Mouse (Mus musculus): Measurements from ENCODE around the gene Pxdn.

The Pxdn gene

DNA sequence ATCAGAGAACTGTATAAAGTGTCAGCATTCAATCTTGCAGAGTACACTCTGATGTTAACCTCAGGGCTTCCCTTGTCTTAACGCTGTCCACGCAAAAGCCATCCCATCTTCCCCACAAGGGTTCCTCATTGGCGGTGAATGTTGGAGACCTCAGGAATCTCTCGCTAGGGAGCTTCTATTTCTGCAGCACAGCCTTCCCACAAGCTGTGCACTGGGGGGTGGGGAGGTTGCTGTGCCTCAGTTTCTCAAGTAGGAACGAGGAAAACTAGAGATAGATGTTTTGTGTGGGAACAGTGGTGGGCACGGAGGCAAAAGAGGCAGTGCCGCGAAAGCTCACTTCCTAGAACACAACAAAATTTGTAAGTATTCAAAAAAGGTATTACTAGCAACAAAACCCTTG lies at the start of gene Pxdn:
Gene Pxdn, plus strand, starts transcription at position 301 of the 400 bp plus-strand sequence.
- no peak for DNase-seq (ENCODE audit: inconsistent age in 2 of 2, low spot score in 1 of 2)

DNA sequence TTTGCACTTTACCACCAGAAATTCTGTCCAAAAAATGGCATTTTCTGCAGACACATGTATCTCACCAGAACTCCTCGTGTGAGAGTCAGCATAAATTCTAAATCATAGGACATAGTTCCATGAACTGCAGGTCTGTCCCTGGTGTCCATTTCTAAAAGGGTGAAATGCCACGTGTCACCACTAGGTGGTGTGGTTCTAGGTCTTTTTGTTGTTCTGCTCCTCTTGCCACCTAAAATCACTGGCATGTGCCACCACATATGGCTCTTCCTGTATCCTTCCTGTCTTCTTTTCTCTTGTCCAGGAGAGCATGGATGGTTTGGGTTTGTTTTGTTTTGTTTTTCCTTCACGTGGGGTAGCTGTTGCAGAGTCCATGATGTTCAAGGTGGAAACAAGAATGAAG lies 42.7 kb upstream of the Pxdn start:
- peak; percentile 23 to 81 for DNase-seq (ENCODE audit: inconsistent age in 2 of 2, low spot score in 1 of 2)

DNA sequence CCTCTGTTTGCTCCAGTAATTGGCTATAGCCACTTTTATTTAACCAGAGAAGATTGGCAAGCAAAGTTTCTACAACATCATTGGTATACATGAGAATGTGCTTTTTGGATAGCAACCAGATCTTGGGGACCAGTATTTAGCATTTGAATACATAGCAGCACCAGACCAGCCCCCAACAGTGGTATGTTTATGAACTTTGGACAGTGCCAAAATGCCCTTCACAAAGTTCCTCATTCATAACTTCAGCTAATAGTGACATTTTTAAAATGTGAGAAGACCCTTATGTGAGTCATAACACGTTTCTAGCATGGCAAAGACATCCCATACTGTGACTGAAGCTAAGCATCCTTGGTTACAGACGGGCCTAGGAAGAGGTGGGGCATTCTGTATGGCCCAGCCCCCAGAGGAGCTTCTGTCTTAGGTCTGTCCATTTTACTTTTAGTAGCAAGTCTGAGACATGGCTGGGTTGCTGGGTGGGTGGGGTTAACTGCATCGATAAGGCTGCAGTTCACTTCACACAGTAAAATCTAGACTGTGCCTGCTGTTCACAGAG lies 39.8 kb upstream of the Pxdn start:
- no peak for DNase-seq (ENCODE audit: inconsistent age in 2 of 2, low spot score in 1 of 2)

DNA sequence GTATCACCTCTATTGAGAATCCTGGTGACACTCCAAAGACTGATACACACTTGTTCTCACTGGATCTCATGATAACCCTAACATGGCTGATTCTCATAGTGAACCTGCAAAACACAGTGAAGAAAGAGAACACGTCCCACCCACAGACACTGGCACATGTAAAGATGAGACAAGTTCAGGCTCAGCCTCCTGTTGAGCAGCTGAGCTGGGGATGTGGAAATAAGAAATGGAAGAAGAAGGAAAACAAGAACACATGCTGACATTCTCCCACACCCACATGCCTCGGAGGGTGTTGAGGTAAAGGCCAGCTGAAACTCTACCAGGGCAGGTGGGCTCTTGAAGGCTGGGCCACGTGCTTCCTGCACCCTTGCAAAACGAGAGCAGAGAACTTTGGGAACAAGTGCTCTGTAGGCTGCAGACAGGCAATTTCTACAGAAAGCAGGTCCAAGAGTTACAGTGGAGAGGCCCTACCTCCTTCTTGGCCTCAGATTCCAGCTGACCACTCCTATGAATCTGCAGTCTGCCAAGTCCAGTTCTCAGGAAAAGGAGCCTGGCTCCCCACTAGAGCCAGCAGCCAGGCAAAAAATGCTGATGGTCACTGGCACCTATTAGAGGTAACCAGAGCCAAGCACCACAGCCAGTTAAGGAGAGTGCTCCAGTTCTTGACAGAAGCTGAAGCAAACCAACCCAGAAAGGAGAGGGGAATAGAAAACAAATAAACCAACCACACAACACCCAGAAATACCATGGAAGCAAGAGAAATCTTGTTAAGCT lies 33.1 kb upstream of the Pxdn start:
- DNase-seq (ENCODE audit: inconsistent age in 2 of 2, low spot score in 1 of 2), result peak in 1 of 2 experiments; percentile 29

DNA sequence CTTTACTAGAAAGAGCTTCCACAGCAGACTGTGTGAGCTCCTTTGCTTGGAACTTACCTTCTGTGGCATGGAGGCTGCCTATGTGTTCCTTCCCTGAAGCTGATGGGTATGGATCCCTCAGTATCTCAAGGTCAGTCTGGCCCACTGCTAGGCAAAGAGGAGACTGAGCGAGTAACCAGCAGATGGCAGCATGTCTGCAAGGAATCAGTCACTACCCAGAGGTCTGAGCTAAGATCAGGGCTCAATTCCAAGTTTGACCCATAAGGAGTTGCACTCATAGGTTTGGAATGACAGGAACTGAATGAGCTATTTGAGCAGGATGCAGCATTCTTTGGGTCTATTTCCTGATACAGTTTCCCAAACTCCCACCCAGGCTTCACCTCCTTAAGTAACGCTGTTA lies 30.4 kb upstream of the Pxdn start:
- peak; percentile 63 to 88 for DNase-seq (ENCODE audit: inconsistent age in 2 of 2, low spot score in 1 of 2)

DNA sequence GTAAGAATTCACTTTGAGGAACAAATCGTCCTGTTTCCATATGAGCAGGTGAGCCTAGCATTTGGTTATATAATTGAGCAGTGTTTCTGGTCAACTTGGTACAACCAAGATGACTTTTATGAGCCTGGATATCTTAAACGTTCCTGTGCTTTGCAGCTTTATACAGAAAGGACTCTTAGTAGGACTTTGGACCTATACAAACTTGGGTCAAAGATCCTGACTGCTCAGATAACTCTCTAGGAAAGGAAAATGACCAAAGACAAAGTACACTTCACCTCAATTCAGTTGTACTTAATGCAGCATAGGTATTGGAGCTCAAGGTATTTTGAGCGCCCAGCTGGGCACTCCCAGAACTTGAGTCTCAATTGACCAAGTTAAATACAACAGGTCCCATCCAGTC lies 21.3 kb upstream of the Pxdn start:
- no peak for DNase-seq (ENCODE audit: inconsistent age in 2 of 2, low spot score in 1 of 2)

DNA sequence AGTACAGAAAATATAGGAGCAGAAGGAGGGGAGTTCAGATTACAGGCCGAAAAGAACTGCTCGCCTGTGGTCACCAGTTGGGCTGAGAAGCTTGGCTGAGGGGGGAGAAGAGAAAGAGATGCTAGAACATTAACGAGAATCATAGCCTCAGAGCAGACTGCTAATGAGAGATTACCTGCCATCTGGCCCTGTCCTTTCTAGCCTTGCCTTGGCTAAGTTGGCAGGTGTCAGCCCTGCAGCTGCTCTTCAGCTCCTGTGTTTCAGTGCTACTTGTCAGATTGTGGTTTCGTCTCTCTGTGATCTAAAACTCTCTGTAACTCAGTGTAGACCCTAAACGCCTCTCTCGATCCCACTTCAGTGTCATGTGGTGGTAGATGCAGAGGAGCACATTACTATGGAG lies 20.6 kb upstream of the Pxdn start:
- DNase-seq (ENCODE audit: inconsistent age in 2 of 2, low spot score in 1 of 2), result no peak

DNA sequence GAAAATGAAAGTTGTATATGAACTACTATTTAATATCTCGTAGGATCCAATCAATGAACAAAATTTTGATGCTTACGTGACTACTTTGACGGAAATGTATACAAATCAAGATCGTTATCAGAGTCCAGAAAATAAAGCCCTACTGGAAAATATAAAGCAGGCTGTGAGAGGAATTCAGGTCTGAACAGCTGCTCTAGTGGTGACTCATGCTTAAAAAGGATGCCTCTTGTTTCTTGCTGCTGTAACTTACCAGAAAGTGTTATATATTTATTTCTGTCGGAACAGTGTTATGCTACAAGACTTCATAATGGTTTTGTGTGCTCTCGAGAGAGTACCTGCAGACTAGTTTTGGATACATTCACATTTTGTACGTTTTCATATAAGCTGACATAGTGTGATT lies 17.1 kb upstream of the Pxdn start:
- no peak for DNase-seq (ENCODE audit: inconsistent age in 2 of 2, low spot score in 1 of 2)

DNA sequence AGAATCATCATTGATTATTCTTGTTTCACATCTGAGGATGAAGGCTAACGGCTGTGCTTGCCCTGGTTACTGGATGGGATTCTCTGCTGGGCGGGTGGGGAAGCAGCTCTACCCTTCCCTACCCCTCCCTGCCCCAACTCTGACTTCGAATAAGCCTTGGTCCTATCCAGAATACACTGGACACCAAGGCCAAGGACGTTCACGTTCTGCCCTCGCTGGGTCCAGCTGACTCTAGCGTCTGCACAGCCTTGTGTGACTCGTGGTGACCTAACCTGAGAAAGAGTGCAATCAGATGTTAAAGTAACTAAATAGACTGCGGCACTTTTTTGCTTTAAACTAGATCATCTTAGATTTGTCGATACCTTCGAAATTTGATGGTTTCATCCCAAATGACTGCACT lies 15.9 kb upstream of the Pxdn start:
- peak; percentile 38 to 81 for DNase-seq (ENCODE audit: inconsistent age in 2 of 2, low spot score in 1 of 2)

DNA sequence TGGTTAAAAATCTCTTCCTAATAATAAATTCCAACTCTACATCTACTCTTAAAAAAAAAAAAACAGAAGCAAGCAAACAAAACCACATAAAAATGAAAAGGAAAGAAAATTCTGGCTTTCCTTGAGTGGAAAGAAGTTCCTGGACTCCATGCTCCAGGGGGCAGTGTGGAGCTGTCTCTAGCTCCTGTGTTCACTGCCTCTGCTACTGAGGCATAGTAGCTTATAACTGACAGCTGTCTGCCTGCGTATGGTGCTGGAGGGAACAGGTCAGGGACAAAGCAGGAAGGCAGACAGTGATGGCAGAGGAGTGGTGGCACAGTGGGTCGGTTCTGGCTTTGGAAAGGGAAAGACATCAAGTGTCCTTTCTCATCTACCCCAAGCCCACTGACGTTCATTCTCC lies 10.5 kb upstream of the Pxdn start:
- peak; percentile 49 to 85 for DNase-seq (ENCODE audit: inconsistent age in 2 of 2, low spot score in 1 of 2)

DNA sequence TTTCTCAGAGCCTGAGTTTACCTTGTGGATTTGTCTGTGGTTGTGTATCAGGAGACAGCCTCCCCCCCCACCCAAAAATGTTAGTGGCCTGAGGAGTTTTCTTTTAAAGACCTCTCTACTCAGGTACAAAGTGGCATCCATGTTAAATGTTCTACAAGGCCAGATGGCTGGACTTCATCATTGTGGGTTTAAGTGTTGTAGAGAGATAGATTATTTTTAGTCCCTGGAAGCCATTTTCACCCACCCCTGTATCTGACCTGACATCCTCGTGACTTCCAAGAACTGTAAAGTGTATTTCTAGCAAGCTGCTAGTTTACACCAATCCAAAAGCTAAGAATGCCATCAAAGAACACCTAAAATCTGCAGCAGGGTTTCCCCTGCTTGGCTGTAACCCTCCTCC lies 6.8 kb upstream of the Pxdn start:
- no peak for DNase-seq (ENCODE audit: inconsistent age in 2 of 2, low spot score in 1 of 2)

DNA sequence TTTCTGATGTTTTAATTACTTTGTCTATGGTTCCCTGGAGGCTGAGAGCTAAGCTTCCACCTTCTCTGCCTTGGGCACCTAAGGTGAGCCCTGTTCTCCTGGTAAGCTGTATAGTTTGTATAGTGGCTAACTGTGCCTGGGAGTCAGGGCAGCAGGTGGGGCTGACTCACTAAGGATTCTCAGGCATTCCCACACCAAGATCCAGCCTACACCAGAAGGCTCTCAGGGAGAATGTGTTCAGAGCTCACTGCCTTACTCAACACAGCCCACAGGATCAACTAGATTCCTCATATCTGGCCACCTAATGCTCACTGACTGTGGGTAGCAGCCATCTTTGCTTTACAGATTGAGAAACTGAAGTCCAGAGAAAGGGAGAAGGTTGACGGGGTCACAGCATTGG lies 4.5 kb upstream of the Pxdn start:
- DNase-seq (ENCODE audit: inconsistent age in 2 of 2, low spot score in 1 of 2), result no peak

DNA sequence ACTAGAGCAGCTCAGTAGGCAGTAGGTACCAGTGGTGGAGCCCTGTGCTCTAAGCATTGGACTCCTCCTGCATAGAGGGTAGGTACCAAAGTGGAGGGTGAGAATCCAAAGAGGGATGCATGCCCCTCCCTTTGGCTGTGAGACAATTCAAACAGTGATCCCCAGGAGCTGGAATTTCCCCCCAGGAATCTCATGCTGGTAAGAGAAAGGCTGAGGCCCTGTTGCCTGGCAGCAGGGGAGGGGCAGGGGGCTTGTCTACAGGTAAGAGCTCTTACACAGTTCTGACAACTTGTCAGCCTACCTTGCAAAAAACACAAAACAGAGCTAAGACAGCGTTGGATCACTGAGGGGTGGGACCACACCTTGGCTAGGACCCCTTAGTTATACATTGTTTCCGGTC lies 3.9 kb upstream of the Pxdn start:
- DNase-seq (ENCODE audit: inconsistent age in 2 of 2, low spot score in 1 of 2), result no peak

DNA sequence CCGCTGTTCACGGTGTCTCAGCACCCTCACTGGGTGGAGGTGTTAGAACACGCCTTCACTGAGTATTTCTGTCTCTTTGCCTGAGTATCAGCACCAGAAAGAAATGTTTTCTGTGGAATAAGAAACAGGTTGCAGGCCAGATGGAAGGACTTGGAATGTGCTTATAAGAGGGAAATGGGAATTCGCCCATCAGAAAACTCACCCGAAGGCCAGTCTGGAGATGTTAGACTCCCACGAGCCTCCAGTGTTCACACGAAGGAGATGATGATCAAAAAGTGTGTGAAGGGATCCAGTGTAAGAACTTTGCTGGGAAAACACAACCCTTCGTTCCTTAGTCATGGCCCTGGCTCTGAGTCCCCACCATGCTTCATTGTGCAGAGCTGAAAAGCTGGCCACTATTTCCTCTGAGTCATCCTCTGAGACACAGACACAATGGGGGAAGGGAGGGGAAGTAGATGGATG lies 3.3 kb upstream of the Pxdn start:
- DNase-seq (ENCODE audit: inconsistent age in 2 of 2, low spot score in 1 of 2), result peak in 1 of 2 experiments; percentile 43

DNA sequence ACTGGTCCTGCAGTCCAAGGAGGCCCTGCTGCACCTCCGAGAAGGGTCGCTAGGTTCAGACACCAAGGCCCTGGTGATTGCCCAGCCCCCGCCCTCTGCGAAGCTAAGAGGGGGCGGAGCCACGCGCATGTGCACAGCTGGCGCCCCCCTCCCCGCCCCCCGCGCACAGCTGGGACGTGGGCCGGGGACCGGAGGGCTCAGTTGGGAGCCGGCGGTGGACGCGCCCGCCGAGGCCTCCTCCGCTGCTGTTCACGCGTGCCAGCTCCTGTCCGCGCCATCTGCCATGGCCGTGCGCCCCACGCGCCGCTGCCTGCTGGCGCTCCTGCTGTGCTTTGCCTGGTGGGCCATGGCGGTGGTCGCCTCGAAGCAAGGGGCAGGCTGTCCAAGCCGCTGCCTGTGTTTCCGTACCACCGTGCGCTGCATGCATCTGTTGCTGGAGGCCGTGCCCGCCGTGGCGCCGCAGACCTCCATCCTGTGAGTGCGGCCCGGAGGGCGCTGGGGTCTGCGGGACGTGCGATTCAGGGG lies 505 bp downstream of the Pxdn start:
- DNase-seq (ENCODE audit: inconsistent age in 2 of 2, low spot score in 1 of 2), result peak; percentile 67 to 81

DNA sequence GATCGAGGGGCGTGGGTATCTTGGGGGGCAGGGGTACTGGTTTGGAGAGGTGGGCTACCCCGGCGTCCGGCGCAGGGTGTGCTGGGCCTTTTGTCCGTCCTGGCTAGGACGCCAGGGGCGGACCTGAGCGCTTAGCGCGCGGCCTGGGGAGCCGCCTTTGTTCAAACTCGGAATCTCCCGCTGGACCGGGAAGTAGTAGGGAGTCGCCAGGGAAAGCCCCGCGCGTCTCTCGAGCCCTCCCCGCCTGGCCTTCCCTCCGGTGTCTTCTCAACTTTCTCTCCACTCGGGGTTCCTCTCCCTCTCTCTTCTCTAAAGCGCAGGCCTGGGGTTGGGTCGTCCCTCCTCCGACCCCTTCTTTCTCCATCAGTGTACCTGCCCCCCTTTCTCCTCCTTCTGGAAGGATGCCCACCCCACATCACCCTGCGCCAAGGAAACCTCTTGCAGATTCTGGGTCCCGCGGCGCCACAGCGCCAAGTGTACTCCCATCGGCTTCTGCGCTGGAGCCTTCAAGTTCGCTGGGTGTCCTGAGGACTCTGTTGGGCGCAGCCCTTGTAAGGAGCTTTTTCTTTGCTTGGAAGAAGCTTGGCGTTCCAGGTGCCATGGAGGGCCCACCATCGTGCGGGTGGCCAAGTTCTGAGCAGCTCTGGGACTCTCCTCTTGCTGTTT lies 1.1 kb downstream of the Pxdn start:
- peak; percentile 67 to 86 for DNase-seq (ENCODE audit: inconsistent age in 2 of 2, low spot score in 1 of 2)

DNA sequence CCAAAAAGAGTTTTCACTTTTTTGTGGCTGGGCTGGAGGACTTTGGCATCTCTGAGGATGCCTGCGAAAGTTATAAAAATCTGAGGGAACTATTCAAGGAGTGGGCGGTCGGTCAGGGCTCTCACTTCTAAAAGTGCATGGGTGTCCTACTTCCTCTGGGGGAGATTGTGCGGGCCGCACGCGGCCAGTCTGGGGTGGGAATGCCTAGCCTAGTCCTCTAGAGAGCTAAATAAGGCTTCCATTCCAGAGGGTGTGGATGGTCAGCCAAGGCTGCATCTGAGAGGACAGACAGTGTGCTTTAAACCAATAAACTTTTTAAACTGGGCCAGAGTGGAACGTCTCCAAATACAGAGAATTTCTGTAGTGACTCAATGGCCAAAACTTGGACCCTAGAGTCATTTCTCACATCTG lies 1.9 kb downstream of the Pxdn start:
- DNase-seq (ENCODE audit: inconsistent age in 2 of 2, low spot score in 1 of 2), result peak in 1 of 2 experiments; percentile 51

DNA sequence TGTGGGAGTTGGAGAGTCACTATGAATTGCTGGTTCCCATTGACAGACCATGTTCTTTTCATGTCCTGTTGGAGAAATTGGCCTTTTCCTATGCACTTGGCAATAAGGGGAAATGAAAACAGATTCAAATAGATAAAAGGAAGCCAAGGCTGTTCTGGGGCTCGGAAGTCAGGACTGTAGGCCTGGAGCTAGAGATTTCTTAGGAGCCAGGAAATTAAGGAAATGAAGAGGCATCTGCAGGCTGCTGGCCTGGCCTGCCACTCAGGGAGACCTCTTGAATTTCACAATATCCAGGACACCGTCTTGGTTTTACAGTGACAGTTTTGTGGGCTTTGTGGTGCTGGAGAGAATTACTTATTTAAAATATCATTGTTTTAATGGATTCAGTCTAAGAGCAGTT lies 5.0 kb downstream of the Pxdn start:
- no peak for DNase-seq (ENCODE audit: inconsistent age in 2 of 2, low spot score in 1 of 2)

DNA sequence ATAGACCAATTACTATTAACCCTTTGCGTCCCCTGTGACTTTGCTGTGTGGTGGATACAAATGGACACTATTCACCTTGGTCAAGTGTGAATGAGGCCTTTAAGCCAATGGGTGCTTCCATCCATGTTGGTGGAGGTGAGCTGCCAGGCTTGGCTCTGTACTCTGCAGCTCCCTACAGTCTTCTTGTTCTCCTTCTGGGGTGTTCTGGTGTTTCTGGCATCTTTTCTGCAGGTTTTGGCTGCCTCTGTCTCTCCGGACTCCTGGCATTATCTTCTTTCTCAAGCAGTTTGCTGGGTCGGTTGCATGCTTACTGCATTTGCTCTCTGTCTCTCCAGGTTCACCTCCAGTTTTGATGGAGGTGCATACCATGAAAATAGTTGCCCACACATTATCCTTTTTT lies 7.2 kb downstream of the Pxdn start:
- DNase-seq (ENCODE audit: inconsistent age in 2 of 2, low spot score in 1 of 2), result no peak

DNA sequence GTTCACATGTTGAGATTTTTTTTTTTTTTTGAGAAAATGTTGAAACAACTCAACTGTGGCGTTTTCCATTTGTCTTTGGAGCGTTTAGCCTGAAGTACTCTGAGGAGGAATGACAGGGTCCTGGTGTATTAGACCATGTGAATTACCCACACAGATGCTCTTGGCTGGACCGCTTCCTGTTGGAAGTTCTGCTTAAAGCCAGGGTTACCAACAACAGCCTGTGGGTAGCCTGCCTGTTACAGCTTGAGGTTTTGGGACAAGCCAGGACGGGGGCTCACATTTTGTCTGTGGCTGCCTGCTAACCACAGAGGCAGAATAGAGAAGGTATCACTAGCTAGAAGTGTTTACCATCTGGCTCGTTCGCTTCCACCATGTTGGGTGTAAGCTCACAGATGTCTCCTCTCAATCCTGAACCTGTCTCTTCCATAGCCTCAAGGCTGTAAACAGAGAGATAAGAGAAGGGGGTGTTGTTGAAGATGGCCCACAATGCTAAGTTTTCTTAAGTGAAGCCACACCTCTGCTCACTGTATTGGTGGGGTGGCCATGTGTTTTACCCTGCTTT lies 7.9 kb downstream of the Pxdn start:
- DNase-seq (ENCODE audit: inconsistent age in 2 of 2, low spot score in 1 of 2), result no peak

DNA sequence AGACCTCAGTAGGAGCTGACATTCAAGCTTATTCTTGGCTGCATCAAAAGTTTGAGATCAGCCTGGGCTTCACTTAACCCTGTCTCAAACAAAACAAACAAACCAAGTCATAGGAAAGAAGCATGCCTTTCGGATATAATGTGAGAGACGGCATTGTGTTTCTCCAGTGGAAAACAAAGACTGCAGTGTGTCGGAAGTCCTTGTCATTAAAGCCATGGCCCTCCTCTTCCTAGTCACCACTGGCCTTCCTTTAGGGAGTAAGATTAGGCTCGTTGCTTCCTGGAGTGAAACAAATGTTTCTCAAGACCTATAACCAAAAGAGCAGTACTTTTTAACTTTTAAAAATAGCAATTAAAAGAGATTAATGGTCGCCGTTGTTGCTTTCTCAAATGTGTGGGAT lies 13.6 kb downstream of the Pxdn start:
- DNase-seq (ENCODE audit: inconsistent age in 2 of 2, low spot score in 1 of 2), result no peak

DNA sequence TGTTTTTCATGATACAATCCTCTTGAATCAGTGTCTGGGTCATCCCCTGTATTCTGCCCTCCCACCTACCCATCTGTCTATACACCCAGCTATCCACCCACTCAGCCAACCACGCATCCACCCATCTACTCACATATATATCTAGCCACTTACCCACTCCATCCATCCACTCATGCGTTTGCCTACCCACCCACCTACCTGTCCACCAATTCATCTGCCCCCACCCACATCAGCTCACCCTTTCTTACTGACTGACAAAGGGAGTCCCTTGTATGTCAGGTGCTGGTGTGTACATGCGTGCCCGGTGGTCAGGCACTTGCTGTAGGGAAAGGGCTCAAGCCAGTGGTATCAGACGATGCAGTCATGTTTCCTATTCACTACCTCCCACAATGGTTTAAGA lies 14.1 kb downstream of the Pxdn start:
- no peak for DNase-seq (ENCODE audit: inconsistent age in 2 of 2, low spot score in 1 of 2)
